18 mouse cellular contexts compared by ENCODE assay signal in the genomic region with DNA sequence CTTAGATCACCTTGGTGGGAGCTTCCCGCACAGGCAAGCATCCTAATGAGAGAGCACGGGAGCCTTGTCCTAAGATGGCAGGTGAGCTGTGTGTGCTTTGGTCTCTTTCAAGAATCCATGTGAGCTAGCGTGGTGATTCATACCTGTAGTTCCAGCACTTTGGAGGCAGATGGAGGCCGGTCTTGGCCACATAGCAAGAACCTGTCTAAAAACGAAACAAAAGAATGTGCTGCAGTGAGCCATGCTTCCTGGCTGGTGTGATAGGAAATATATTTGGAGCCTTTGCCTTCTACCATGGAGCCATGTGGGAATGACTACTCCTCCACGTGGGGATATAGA. TPM values are rescaled to one million over a fixed set of nuclear protein-coding genes. Genes with fewer than 3 reads are reported as not detected.
A peak's percentile ranks its signal among the peaks of the same experiment; 100 is the strongest.
DNase-seq lines count a peak whose midpoint lies in the region; ATAC-seq and TF ChIP-seq lines count a peak whose summit lies in the region.
"Had no signal": no experiment of that assay in that cellular context is flagged by ENCODE, and none has a peak within 500 bp of the region (broad histone marks: within the 10 kb centered on the region; RNA-seq: fewer than 3 reads in every experiment).

No protein-coding gene starts in this region.

- DNase-seq in cerebellum, adult 8-10 months = no peak
- peak; percentile 9 for DNase-seq in left cerebral cortex, adult 11 months (ENCODE audit: low spot score)
- DNase-seq in left cerebral cortex, adult 2 months (ENCODE audit: extremely low spot score in 1 of 2, low spot score in 2 of 2) = no peak
- peak; percentile 6 for DNase-seq in NIH3T3 (ENCODE audit: low read depth)
- no peak for DNase-seq in frontal cortex, postnatal 36 days (ENCODE audit: low spot score in 2 of 2)
- DNase-seq: adrenal gland, postnatal 10 days; gastrocnemius, postnatal 14 days had no signal

- intact Hi-C loops in left cerebral cortex, adult 2 months (cut with DNase I) = no loop called here

- 0 out of 2 replicates have a peak, but pooled peaks have one; percentile 2 for ATAC-seq in cerebellum, adult (ENCODE audit: insufficient number of reproducible peaks, low FRiP score, low TSS enrichment)
- ATAC-seq: activated CD4-positive, CD25-positive, alpha-beta regulatory T cell, adult 4 months; forebrain, embryonic 15.5 days; intestine, postnatal 0 days had no signal

- H3K27ac ChIP-seq in left cerebral cortex, adult 2 months = no peak overlapping the region
- H3K27ac ChIP-seq: embryonic facial prominence, embryonic 10.5 days; embryonic facial prominence, embryonic 13.5 days; forebrain, embryonic 12.5 days; forebrain, embryonic 15.5 days; gastrocnemius, adult 2 months; hindbrain, embryonic 12.5 days; hindbrain, embryonic 15.5 days had no signal

- TF ChIP-seq CTCF in left cerebral cortex, adult 2 months (IDR thresholded peaks at IDR 0.05) = no peak

- H3K4me3 ChIP-seq in left cerebral cortex, adult 2 months = no peak overlapping the region
- H3K4me3 ChIP-seq: embryonic facial prominence, embryonic 10.5 days; embryonic facial prominence, embryonic 13.5 days; erythroblast, embryonic 14.5 days; forebrain, embryonic 12.5 days; forebrain, embryonic 15.5 days; gastrocnemius, adult 2 months; hindbrain, embryonic 12.5 days; hindbrain, embryonic 15.5 days had no signal

RNA-seq across cellular contexts. Expression of a gene that starts 44.3 kb away (rescaled TPM):
- total RNA-seq in left cerebral cortex, adult 2 months (2021) = 10 to 100 TPM; 33.9 to 37.5 TPM

Comparison
In these comparisons a context has a peak if more than half of its experiments do, and no peak if none do; other contexts are left out.
1. DNase-seq: peak in left cerebral cortex, adult 11 months (single experiment) and NIH3T3 (single experiment); none in cerebellum, adult 8-10 months (single experiment), left cerebral cortex, adult 2 months (0 of 2) and frontal cortex, postnatal 36 days (0 of 2).